Mouse (Mus musculus) right cerebral cortex, postnatal 25 days (tissue): ENCODE results near the gene Mapk8ip1.

Experiments
- DNase-seq: peaks from one replicate; pipeline ENCODE4 v3.0.0; 2022

Mapk8ip1 gene

GRCm38 (mm10) chr2:92389645-92390044 lies 11.4 kb downstream of the Mapk8ip1 start:
- DNase-seq, result no peak

- DNase-seq, result peak; percentile 93
These were observed 12.0 kb downstream of the Mapk8ip1 start for GRCm38 (mm10) chr2:92388891-92389641.

- DNase-seq, result no peak
These were observed 13.0 kb downstream of the Mapk8ip1 start for GRCm38 (mm10) chr2:92388081-92388517.

- DNase-seq, result peak; percentile 63
These were observed 13.4 kb downstream of the Mapk8ip1 start for GRCm38 (mm10) chr2:92387646-92388045.

- no peak for DNase-seq
These were observed 14.1 kb downstream of the Mapk8ip1 start for GRCm38 (mm10) chr2:92386821-92387570.

GRCm38 (mm10) chr2:92385113-92386051 lies 15.7 kb downstream of the Mapk8ip1 start:
- DNase-seq, result no peak

- no peak for DNase-seq
These were observed 17.0 kb downstream of the Mapk8ip1 start for GRCm38 (mm10) chr2:92384101-92384500.

- no peak for DNase-seq
These were observed 18.3 kb downstream of the Mapk8ip1 start for GRCm38 (mm10) chr2:92382759-92383158.

- DNase-seq, result no peak
These were observed 19.0 kb downstream of the Mapk8ip1 start, which contains the start of gene 1700029I15Rik for GRCm38 (mm10) chr2:92381901-92382588. Gene 1700029I15Rik (plus strand): TSS chr2:92382538.

GRCm38 (mm10) chr2:92381161-92381560 lies 19.9 kb downstream of the Mapk8ip1 start:
- DNase-seq, result no peak

GRCm38 (mm10) chr2:92380495-92381050 lies 20.5 kb downstream of the Mapk8ip1 start:
- DNase-seq, result no peak

GRCm38 (mm10) chr2:92379783-92380494 lies 21.1 kb downstream of the Mapk8ip1 start:
- DNase-seq, result no peak

- DNase-seq, result no peak
These were observed 23.7 kb downstream of the Mapk8ip1 start for GRCm38 (mm10) chr2:92377320-92377719.

GRCm38 (mm10) chr2:92376300-92376699 lies 24.8 kb downstream of the Mapk8ip1 start:
- DNase-seq, result no peak

- no peak for DNase-seq
These were observed 25.3 kb downstream of the Mapk8ip1 start for GRCm38 (mm10) chr2:92375788-92376187.

- DNase-seq, result peak; percentile 96
These were observed 25.9 kb downstream of the Mapk8ip1 start for GRCm38 (mm10) chr2:92375099-92375623.

- no peak for DNase-seq
These were observed 26.5 kb downstream of the Mapk8ip1 start, which contains the start of the genes Pex16 and Large2 for GRCm38 (mm10) chr2:92374514-92374913. Gene Pex16 (plus strand): TSS chr2:92374676. Gene Large2 (minus strand): TSS chr2:92374869.

GRCm38 (mm10) chr2:92373437-92373813 lies 27.6 kb downstream of the Mapk8ip1 start:
- DNase-seq, result no peak

GRCm38 (mm10) chr2:92372767-92373436 lies 28.2 kb downstream of the Mapk8ip1 start:
- no peak for DNase-seq
